Mouse (Mus musculus): ENCODE measurements at regions not wholly inside any gene's neighbourhood (a gene's known extent, or its start where the extent isn't known, plus 50 kb on each side); places are given as distances from the start of the nearest gene placed in this dataset.

DNA sequence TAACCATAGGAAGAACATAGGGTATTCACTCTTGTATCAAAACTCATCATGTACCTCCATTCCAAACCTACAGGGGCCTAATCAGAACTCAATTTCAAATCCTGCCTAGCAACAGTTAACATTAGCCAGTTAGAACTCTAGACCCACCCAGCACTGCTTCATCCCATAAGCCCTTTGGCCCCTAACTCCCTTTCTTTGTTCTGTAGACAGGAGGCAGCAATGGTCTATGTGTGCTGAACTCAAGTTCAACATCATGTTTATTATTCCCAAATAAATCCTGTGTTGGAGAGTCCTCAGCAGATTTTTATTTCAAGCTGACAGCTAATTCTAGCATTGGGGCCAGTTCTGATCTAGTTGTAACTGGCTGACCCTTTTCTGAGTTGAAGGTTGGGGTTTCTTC, 112.2 kb downstream of the Ipo8 start:
- TF ChIP-seq TAL1 (conservative IDR thresholded peaks at IDR 0.05; ENCODE audit: low read depth, low read length) (no peak), GATA2 (IDR thresholded peaks at IDR 0.05; ENCODE audit: borderline replicate concordance, low read depth, low read length) (no peak), POLR2AphosphoS5 (IDR thresholded peaks at IDR 0.05; ENCODE audit: insufficient replicate concordance, low read depth, low read length) (no peak), GATA1 (IDR thresholded peaks at IDR 0.05; ENCODE audit: borderline replicate concordance, low read length) (no peak), CTCF (IDR thresholded peaks at IDR 0.05; ENCODE audit: low read depth, low read length) (no peak)
- H3K27me3 ChIP-seq (ENCODE audit: insufficient read depth, low read length): no peaks in the 10 kb centered on the region
- no peak for ATAC-seq (ENCODE audit: extremely low read depth, insufficient number of reproducible peaks, low FRiP score, poor library complexity, severe bottlenecking)
- H3K9me3 ChIP-seq (replicated peaks): no peaks in the 10 kb centered on the region
- no peak for DNase-seq (ENCODE audit: low spot score)
- no peaks in the 10 kb centered on the region for H3K36me3 ChIP-seq (replicated peaks)
- H3K4me1 ChIP-seq (ENCODE audit: insufficient read depth, low read depth, low read length): no peaks in the 10 kb centered on the region
- no peak overlapping the region for H3K4me3 ChIP-seq (ENCODE audit: low read depth, low read length)

- Histone ChIP-seq H3K4me3 (ENCODE audit: low read depth, low read length) (no peak overlapping the region), H3K9me3 (replicated peaks) (no peaks in the 10 kb centered on the region), H3K27me3 (ENCODE audit: insufficient read depth, low read length) (0 out of 2 replicates have a peak, but pooled peaks cover 5% of the 10 kb centered on the region), H3K36me3 (replicated peaks) (no peaks in the 10 kb centered on the region), H3K4me1 (ENCODE audit: insufficient read depth, low read depth, low read length) (no peaks in the 10 kb centered on the region)
- DNase-seq (ENCODE audit: low spot score) (no peak), ATAC-seq (ENCODE audit: extremely low read depth, insufficient number of reproducible peaks, low FRiP score, poor library complexity, severe bottlenecking) (no peak)
- TF ChIP-seq GATA1 (IDR thresholded peaks at IDR 0.05; ENCODE audit: borderline replicate concordance, low read length) (no peak), POLR2AphosphoS5 (IDR thresholded peaks at IDR 0.05; ENCODE audit: insufficient replicate concordance, low read depth, low read length) (no peak), GATA2 (IDR thresholded peaks at IDR 0.05; ENCODE audit: borderline replicate concordance, low read depth, low read length) (no peak), TAL1 (conservative IDR thresholded peaks at IDR 0.05; ENCODE audit: low read depth, low read length) (no peak), CTCF (IDR thresholded peaks at IDR 0.05; ENCODE audit: low read depth, low read length) (no peak)
Measured at GRCm38 (mm10) chr6:148710406-148710805, 120.9 kb downstream of the Ipo8 start.

DNA sequence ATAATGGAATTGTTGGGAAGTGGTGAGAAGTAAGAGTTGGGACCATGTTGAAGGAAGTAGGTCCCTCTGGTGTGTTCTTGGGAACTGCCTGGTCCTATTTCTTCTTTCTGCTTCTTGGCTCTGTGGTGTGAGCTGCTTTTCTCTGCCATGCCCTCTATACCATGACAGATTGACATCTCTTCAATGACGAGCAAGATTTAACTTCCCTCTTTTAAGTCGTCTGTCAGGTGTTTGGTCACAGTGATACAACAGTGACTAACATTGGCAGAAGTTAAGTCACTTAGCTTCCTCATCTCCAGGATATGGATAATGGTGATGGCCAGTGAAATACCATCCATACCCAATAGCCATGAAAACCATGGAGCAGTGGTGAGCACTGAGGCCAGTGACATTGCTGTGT, 122.9 kb downstream of the Ipo8 start:
- no peak for ATAC-seq (ENCODE audit: extremely low read depth, insufficient number of reproducible peaks, low FRiP score, poor library complexity, severe bottlenecking)
- Histone ChIP-seq H3K9me3 (replicated peaks) (no peaks in the 10 kb centered on the region), H3K4me1 (ENCODE audit: insufficient read depth, low read depth, low read length) (no peaks in the 10 kb centered on the region), H3K4me3 (ENCODE audit: low read depth, low read length) (no peak overlapping the region), H3K36me3 (replicated peaks) (no peaks in the 10 kb centered on the region), H3K27me3 (ENCODE audit: insufficient read depth, low read length) (0 out of 2 replicates have a peak, but pooled peaks cover 5% of the 10 kb centered on the region)
- no peak for DNase-seq (ENCODE audit: low spot score)
- TF ChIP-seq GATA2 (IDR thresholded peaks at IDR 0.05; ENCODE audit: borderline replicate concordance, low read depth, low read length) (no peak), TAL1 (conservative IDR thresholded peaks at IDR 0.05; ENCODE audit: low read depth, low read length) (no peak), CTCF (IDR thresholded peaks at IDR 0.05; ENCODE audit: low read depth, low read length) (no peak), POLR2AphosphoS5 (IDR thresholded peaks at IDR 0.05; ENCODE audit: insufficient replicate concordance, low read depth, low read length) (no peak), GATA1 (IDR thresholded peaks at IDR 0.05; ENCODE audit: borderline replicate concordance, low read length) (no peak)

DNA sequence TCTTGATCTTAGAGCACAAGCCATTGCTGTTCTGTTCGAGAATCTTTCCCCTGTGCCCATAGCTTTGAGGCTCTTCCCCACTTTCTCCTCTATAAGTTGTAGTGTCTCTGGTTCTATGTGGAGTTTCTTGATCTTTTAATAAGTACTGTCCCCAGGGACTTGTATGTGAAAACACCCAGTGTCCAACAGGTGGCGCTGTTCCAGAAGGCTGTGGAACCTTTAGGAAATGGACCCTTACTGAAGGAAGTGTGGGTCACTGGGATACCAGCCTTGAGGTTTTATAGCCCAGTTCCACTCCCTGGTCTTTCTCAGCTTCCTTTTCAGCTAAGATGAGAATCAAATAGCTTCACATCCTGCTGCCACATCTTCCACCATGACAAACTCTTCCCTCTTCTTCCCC, 125.6 kb downstream of the Ipo8 start:
- DNase-seq (ENCODE audit: low spot score) (no peak), ATAC-seq (ENCODE audit: extremely low read depth, insufficient number of reproducible peaks, low FRiP score, poor library complexity, severe bottlenecking) (no peak)
- TF ChIP-seq CTCF (IDR thresholded peaks at IDR 0.05; ENCODE audit: low read depth, low read length) (0 out of 2 replicates have a peak, but pooled peaks have one; percentile 23), GATA2 (IDR thresholded peaks at IDR 0.05; ENCODE audit: borderline replicate concordance, low read depth, low read length) (no peak), GATA1 (IDR thresholded peaks at IDR 0.05; ENCODE audit: borderline replicate concordance, low read length) (no peak)
- H3K9me3 ChIP-seq (replicated peaks): no peaks in the 10 kb centered on the region
- H3K4me1 ChIP-seq (ENCODE audit: insufficient read depth, low read depth, low read length): no peaks in the 10 kb centered on the region
- H3K27me3 ChIP-seq (ENCODE audit: insufficient read depth, low read length): 0 out of 2 replicates have a peak, but pooled peaks cover under 1% of the 10 kb centered on the region
- no peak overlapping the region for H3K4me3 ChIP-seq (ENCODE audit: low read depth, low read length)
- no peaks in the 10 kb centered on the region for H3K36me3 ChIP-seq (replicated peaks)

DNA sequence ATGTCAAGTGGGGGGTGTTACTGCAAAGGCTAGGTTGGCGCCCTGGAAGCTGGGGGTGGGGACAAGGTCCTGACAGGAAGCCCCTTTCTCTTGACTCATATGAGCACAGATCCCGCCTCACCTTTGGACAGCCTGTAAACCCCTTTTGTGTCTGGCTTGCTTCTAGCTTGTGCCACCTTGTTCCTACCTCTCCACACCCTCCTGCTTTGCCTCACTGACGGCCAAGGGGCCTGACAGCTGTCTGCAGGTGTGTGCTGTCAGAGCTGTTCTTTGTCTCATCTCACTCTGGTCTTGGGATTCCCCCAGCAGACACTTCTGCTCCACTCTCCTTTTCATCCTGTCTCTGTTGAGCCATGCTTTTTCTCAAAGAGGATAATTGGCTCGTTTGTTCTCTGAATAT, 137.9 kb downstream of the Ipo8 start:
- ATAC-seq (ENCODE audit: extremely low read depth, insufficient number of reproducible peaks, low FRiP score, poor library complexity, severe bottlenecking) (no peak), DNase-seq (ENCODE audit: low spot score) (no peak)
- H3K4me3 ChIP-seq (ENCODE audit: low read depth, low read length): no peak overlapping the region
- no peaks in the 10 kb centered on the region for H3K9me3 ChIP-seq (replicated peaks)
- H3K36me3 ChIP-seq (replicated peaks): no peaks in the 10 kb centered on the region
- H3K4me1 ChIP-seq (ENCODE audit: insufficient read depth, low read depth, low read length): no peaks in the 10 kb centered on the region
- 0 out of 2 replicates have a peak, but pooled peaks cover 4% of the 10 kb centered on the region for H3K27me3 ChIP-seq (ENCODE audit: insufficient read depth, low read length)
- TF ChIP-seq GATA1 (IDR thresholded peaks at IDR 0.05; ENCODE audit: borderline replicate concordance, low read length) (no peak), GATA2 (IDR thresholded peaks at IDR 0.05; ENCODE audit: borderline replicate concordance, low read depth, low read length) (no peak), POLR2AphosphoS5 (IDR thresholded peaks at IDR 0.05; ENCODE audit: insufficient replicate concordance, low read depth, low read length) (no peak), TAL1 (conservative IDR thresholded peaks at IDR 0.05; ENCODE audit: low read depth, low read length) (no peak), CTCF (IDR thresholded peaks at IDR 0.05; ENCODE audit: low read depth, low read length) (no peak)

GRCm38 (mm10) chr6:148687770-148688169, 143.5 kb downstream of the Ipo8 start:
- Histone ChIP-seq H3K9me3 (replicated peaks) (no peaks in the 10 kb centered on the region), H3K27me3 (ENCODE audit: insufficient read depth, low read length) (no peaks in the 10 kb centered on the region), H3K36me3 (replicated peaks) (no peaks in the 10 kb centered on the region), H3K4me3 (ENCODE audit: low read depth, low read length) (no peak overlapping the region), H3K4me1 (ENCODE audit: insufficient read depth, low read depth, low read length) (no peaks in the 10 kb centered on the region)
- DNase-seq (ENCODE audit: low spot score) (no peak), ATAC-seq (ENCODE audit: extremely low read depth, insufficient number of reproducible peaks, low FRiP score, poor library complexity, severe bottlenecking) (no peak)
- TF ChIP-seq GATA2 (IDR thresholded peaks at IDR 0.05; ENCODE audit: borderline replicate concordance, low read depth, low read length) (no peak), CTCF (IDR thresholded peaks at IDR 0.05; ENCODE audit: low read depth, low read length) (no peak)

GRCm38 (mm10) chr6:148660152-148660551, 171.1 kb downstream of the Ipo8 start:
- no peaks in the 10 kb centered on the region for H3K9me3 ChIP-seq (replicated peaks)
- TF ChIP-seq GATA2 (IDR thresholded peaks at IDR 0.05; ENCODE audit: borderline replicate concordance, low read depth, low read length) (no peak), CTCF (IDR thresholded peaks at IDR 0.05; ENCODE audit: low read depth, low read length) (no peak), TAL1 (conservative IDR thresholded peaks at IDR 0.05; ENCODE audit: low read depth, low read length) (no peak), POLR2AphosphoS5 (IDR thresholded peaks at IDR 0.05; ENCODE audit: insufficient replicate concordance, low read depth, low read length) (no peak), GATA1 (IDR thresholded peaks at IDR 0.05; ENCODE audit: borderline replicate concordance, low read length) (no peak)
- no peaks in the 10 kb centered on the region for H3K36me3 ChIP-seq (replicated peaks)
- ATAC-seq (ENCODE audit: extremely low read depth, insufficient number of reproducible peaks, low FRiP score, poor library complexity, severe bottlenecking) (no peak), DNase-seq (ENCODE audit: low spot score) (no peak)
- H3K4me1 ChIP-seq (ENCODE audit: insufficient read depth, low read depth, low read length): no peaks in the 10 kb centered on the region
- H3K27me3 ChIP-seq (ENCODE audit: insufficient read depth, low read length): no peaks in the 10 kb centered on the region
- H3K4me3 ChIP-seq (ENCODE audit: low read depth, low read length): no peak overlapping the region
